Mouse (Mus musculus): ENCODE measurements at regions not wholly inside any gene's neighbourhood (a gene's known extent, or its start where the extent isn't known, plus 50 kb on each side); places are given as distances from the start of the nearest gene placed in this dataset.

- TF ChIP-seq CTCF (IDR thresholded peaks at IDR 0.05; ENCODE audit: borderline replicate concordance, control insufficient read depth, extremely low read depth, insufficient read depth, low read length, poor library complexity) = no peak
- TF ChIP-seq POLR2A (IDR thresholded peaks at IDR 0.05; ENCODE audit: control insufficient read depth, extremely low read depth, insufficient read depth, low read length, poor library complexity) = no peak
These were observed 113.8 kb upstream of the Gm26897 start for GRCm38 (mm10) chr5:111619974-111620373.
